Mouse (Mus musculus): ENCODE measurements around the gene Ppp1r18.
A peak's percentile ranks its signal among the peaks of the same experiment; 100 is the strongest.

Ppp1r18 gene

DNA sequence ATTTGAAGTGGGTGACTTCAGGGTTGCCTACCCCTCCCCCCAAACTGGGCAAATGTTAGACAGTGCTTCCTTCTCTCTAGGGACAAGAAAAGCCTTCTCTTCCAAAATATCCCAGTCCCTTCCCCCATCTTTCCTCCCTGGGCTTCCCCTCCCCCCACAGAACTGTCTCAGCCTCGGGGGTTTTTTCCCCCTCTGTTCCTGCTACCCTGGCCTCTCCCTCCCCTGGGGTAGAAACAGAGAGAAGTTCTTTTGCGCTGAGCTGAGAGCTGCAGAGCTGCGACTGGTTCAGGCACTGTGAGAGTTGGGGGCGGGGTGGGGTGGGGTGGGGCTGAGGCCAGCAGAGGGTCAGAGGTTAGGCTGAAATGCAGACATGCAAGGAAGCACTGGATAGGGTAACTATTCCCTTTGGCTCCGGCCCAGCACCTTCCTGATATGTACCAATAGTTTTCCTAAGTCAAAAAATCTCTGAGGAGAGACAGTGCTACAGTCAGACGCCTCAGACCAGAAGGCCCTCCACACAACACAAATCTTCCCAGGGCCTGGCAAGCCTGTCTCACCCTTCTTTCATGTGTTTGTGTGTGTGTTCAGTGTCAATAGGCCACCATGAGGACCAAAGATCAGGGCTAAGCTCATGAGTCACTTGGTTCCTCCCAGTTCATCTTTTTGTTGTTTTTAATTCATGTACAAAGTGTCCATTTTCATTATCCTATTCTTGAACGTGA, 4.1 kb downstream of the Ppp1r18 start:
- peak; percentile 39 to 64 for DNase-seq (ENCODE audit: low spot score in 2 of 2)

DNA sequence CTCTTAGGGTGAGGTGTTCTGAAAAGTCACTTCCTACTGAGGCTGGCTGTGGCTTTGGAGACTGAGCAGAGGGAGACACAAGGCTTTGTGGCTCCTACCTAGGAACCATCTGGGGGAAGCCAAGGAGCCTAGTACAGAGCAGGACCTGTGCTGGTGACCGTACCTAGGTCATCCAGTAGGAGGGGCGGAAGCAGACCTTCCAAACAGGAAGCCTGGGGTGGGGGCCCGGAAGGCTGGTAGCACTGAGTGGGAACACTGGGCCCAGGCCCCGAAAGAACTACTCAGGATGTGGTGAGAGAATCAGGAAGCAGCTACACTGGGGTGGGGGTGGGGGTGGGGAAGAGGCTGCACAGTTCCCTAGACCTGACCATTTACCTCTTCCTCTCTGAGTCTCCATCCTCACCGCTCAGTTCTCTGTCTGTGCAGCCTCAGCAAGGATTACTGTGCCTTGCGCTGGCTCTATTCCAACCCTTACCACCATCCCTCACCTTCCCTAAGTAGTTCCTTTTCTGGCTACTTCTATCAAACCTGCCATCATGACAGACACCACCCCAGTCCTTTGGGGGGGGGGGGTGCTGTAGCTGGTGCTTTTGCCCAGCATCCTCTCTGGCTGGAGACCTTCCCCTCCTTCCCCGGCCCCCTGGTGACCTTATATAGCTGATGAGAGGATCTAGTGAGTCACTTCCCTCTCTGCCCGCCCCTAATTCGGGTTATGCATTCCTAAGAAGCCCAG, 4.9 kb downstream of the Ppp1r18 start:
- peak; percentile 74 to 83 for DNase-seq (ENCODE audit: low spot score in 2 of 2)

DNA sequence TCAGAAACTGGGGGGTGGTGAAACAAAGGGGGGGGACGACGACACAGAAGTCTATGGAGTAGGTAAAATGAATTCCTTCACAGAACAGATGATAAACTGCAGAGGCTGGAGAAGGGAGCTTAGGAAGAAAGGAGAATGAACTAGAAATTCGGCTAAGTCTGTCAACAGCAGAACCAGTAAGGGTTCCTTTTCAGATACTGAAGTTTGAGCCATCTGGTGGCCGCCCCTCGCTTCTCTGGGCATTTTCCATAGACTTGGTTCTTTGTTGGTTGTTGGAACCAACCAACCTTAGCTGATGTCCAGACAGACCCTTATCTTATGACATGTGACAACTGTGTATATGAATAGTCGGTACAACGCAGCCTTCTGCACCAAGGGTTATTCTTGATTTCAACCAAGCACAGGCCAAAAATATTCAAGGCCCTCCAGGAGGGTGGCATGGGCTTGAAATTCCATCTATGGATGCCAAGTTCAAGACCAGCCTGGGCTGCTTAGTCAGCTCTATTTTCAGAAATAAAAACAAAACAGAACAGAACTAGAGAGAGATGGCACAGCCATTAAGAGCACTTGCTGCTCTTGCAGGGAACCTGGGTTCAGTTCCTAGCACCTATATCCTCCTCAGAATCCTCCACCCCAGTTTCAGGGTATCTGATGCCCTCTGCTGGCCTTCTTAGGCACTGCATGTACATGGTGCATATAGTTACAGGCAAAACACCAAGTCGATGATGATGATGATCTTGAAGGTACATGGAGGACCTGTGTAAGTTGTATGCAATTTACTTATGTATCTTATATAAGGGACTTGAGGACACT, 5.7 kb downstream of the Ppp1r18 start:
- peak; percentile 64 to 85 for DNase-seq (ENCODE audit: low spot score in 2 of 2)

DNA sequence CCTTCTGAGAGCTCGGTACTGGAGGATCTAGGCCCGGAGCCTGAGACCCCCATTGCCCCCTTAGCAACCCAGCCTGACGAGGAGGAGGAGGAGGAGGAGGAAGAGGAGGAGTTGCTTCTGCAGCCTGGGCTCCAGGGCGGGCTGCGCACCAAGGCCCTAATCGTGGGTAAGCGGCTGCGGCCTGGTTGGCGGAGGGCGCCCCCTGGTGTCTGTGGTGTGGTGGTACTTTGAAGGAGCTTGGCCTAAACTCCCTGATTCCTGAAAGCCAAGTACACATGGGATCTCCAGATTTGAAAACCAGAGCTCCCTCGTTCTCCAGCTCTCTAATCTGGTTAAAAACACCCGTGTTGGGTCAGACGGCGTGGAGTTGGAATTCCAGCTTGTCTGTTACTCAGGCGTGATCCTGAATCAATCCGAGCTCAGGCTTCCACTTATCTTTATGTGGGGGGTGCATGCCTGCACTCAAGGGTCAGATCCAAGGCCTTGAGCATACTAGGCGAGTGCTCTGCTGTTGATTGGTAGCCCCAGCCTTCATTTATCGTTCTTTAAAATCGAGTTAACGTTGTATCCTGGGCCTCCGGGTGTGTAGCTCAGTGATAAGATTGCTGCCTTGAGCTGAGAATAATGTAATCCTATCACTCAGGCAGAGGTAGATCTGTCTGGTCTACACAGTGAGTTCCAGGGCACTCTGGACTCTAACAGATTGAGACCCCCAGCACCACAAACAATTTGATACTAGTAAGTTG, 8.6 kb downstream of the Ppp1r18 start:
- DNase-seq (ENCODE audit: low spot score in 2 of 2), result peak; percentile 90 to 98

DNA sequence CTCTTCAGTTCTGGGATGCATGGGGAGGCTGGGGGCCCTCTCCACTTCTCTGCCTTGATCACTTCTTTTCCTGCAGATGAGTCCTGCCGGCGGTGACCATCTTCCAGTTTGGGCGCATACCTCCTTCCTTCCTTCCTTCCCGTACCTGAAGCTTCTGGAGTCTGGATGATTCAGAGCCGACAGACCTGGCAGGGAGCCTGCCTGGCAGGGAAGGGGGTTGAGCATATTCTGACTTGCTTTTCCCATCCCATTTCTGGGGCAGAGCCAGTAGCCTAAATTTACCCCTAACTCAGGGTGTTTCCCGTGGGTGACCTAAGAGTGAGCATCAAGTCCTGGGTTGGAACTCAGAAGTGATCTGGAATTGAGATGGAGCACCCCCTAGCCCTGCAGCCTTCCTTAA, 9.3 kb downstream of the Ppp1r18 start:
- DNase-seq (ENCODE audit: low spot score in 2 of 2), result no peak

DNA sequence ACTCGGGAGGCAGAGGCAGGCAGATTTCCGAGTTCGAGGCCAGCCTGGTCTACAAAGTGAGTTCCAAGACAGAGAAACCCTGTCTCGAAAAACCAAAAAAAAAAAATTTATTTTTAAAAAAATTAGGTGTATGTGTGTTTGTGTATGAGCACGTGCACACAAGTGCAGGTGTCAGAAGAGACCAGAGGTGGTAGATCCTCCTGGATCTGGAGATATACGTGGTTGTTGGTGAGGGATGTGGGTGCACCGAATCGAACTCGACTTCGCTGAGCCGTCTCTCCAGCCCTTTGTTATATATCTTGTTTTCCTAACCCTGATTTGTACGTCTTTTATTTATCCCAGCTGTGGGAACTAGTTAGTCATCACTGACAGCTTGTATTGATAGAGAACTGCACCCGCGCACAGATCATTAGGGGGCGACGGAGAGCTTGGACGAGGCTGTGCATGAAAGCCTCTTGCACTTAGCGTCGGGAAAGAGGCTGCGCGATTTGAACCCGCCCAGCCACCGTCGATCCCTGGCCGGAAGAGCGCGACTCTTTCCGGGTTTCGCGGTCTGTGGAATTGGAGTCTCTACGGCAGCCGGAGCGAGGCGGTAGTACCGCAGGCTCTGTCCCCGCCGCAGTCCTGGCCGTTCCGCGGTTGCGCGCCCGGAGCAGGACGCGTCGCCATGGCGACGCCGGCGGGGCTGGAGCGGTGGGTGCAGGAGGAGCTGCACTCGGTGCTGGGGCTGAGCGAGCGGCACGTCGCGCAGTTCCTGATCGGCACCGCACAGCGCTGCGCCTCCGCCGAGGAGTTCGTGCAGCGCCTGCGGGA, 14.1 kb downstream of the Ppp1r18 start, which contains the start of gene Dhx16:
Gene Dhx16, plus strand, starts transcription at position 575 of the 813 bp plus-strand sequence.
- DNase-seq (ENCODE audit: low spot score in 2 of 2), result peak; percentile 94 to 96

DNA sequence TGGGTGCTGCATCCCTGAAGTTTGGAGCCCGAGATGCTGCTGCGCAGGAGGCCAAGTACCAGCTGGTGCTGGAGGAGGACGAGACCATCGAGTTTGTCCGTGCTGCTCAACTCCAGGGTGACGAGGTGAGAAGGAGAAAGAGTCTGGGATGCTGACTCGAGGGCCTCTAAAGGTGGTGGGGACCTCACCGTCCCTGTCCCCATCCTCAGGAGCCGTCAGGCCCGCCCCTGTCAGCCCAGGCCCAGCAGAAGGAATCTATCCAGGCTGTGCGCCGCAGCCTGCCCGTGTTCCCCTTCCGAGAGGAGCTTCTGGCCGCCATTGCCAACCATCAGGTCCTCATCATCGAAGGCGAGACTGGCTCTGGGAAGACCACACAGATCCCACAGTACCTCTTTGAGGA, 17.5 kb downstream of the Ppp1r18 start:
- DNase-seq (ENCODE audit: low spot score in 2 of 2), result no peak

DNA sequence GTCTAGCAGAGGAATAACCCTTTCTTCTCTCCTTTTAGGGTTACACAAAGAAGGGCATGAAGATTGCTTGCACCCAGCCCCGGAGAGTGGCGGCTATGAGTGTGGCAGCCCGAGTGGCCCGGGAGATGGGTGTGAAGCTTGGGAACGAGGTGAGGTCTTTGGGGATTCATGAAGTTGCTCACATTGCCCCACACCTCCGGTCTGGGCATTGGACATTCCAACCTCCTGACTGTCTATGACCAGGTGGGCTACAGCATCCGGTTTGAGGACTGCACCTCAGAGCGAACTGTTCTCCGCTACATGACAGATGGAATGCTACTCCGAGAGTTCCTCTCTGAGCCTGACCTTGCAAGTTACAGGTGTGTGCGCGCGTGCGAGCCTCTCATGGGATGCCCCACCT, 18.4 kb downstream of the Ppp1r18 start:
- DNase-seq (ENCODE audit: low spot score in 2 of 2), result no peak

DNA sequence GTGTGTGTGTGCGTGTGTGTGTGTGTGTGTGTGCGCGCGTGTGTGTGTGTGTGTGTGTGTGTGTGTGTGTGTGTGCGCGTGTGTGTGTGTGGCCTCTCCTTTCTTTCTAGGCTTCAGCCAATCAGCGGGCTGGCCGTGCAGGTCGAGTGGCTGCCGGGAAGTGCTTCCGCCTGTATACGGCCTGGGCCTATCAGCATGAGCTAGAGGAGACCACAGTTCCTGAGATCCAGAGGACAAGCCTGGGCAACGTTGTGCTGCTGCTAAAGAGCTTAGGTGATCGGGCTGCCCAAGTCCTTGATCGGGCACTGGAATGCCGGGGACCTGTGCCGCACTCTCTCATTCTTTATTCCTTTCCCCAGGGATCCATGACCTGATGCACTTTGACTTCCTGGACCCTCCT, 22.3 kb downstream of the Ppp1r18 start:
- DNase-seq (ENCODE audit: low spot score in 2 of 2), result no peak

DNA sequence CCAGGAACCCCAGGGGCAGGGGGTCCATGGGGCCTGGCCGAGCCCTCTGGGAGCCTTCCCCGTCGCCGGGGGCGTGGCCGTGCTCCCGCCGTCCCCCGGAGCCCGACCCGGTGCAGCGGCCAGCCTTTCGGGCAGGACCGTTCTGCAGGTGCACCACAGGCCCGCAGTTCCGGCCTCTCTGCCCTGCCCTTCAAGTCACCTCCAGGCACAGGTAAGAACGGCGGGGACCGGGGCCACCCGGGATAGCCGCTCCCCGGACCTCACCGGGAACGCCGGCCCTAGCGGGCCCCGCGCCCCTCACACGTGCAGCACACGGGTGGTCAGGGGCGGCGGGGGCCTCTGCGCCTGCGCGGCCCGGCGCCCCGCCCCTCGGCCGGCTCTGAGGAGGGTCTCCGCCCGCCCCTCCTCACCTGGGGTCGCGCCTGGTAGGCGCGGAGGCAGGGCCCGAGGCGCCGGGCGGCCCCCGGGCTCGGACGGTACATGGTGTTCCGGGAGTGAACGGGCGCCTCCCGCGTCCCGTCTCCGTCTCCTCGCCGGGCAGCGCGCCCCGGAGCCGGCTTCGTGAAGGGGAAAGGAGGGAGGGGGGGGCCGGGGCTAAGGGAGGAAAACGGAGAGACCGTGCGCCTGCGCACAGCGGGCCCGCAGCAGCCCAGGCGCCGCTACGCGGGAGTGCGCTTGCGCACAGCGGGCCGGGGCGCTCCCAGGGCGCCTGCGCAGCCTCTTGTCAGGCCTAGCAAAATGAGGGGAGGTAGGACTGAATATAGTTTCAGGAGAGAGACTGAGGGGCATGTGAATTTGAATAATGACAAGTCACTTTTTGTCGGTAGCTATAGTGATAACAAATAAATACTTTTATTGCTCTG, 31.6 kb downstream of the Ppp1r18 start, which contains the start of gene 2310061I04Rik:
Gene 2310061I04Rik, minus strand, starts transcription at position 651 of the 863 bp plus-strand sequence.
- DNase-seq (ENCODE audit: low spot score in 2 of 2), result peak; percentile 90 to 97

DNA sequence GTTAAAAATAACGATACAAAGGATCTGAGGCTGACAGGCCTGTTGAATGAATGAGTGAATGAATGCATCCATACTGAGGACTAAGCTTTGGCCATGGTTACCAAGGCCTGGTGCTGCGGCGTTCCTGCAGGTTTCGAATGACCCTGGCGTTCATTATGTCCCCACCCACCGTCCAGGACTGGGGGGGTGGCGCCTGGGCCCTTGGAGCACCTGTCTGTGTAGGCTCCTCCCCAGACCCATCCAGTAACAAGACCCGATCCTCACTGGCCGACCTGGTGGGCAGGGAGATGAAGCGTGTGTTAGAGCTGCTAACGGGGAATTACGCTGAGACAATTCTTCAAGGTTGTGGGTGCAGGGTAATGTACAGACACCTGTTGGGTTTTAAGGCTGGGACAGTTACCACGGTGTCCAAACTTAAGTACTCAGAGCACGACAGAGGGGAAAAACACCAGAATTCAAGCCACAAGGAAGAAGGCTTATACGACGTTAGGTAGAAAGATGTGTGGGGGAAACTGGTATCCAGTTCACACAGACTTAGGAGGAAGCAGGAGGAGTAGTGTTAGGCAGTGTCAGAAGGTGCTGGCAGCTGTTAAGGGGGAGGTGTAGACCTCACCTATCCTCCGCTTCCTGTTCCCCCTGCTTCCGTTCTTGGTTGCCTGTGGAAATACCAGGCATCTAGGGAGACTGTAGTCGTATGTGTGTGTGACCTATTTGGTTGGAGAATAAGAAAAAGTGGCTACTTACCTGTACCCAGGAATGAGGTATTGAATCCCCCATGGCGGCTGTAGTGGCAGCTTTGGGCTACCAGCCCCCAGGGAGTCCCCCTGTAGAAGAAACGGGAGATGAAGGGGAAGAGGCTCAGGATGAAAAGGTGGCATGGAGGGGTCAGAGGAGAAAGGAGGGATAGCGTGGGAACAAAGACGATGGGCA, 32.5 kb downstream of the Ppp1r18 start:
- peak in 1 of 2 experiments; percentile 58 for DNase-seq (ENCODE audit: low spot score in 2 of 2)

DNA sequence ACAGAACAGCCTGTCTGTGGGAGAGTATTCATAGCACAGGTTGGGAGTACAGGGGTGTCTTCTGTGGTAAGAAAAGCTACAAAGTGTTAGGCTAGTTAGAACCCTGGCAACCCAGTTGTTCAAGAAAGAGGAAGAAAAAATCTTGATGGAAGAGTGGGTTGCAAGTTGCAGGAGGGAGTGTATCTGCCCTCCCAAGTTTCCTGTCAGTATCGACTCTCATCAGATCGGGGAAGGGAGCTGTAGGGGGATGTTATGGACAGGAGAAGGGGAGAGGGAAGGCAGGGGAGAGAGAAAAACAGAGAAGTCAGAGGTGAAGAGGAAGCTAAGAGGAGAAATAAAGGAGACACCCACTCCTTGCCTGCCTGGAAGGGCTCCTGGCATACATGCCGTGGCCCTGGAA, 35.2 kb downstream of the Ppp1r18 start:
- no peak for DNase-seq (ENCODE audit: low spot score in 2 of 2)

DNA sequence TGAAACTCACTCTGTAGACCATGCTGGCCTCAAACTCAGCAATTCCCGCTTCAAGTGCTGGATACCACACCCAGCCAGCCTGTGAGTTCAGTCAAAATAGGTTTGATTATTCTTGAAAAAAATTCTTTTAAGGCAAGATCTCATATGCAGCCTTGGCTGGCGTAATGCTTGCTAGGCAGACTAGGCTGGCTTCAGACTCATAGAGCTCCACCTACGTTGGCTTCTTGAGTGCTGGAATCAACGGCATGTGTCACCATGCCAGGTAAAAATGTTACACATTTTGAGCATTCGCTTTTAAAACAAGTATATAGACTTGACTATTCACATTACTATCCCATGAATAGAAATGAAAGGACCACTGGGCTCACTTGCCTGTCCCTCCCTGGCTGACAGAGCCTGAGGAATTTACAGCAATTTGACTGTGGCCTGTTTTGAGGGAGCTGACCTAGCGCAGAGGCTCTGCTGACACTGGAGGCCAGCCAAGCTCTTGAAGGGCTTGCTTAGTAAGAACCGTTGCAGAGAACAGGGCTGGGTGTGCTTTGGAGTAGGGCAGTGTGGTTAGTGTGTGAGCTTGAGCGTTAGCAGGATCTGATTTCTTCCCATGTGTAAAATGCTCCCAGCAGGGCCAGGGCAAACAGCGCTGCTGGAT, 38.1 kb downstream of the Ppp1r18 start:
- no peak for DNase-seq (ENCODE audit: low spot score in 2 of 2)

DNA sequence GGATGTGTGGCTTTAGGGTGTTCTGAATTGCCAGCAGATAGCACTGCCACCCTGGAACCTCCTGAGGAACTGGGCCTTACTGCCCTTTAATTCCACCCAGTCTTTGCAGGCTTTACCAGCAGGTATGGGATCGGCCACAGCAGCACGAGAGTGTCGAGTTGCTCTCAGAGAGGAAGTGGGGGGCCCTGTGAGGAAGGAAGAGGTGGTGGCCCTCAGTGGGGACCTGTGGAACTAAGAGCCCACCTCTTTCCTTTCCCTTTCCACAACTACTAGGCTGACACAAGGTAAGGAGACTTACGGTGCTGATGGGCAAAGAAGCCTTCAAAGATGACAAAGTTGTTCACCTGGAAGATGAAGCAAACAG, 38.6 kb downstream of the Ppp1r18 start:
- DNase-seq (ENCODE audit: low spot score in 2 of 2), result no peak

DNA sequence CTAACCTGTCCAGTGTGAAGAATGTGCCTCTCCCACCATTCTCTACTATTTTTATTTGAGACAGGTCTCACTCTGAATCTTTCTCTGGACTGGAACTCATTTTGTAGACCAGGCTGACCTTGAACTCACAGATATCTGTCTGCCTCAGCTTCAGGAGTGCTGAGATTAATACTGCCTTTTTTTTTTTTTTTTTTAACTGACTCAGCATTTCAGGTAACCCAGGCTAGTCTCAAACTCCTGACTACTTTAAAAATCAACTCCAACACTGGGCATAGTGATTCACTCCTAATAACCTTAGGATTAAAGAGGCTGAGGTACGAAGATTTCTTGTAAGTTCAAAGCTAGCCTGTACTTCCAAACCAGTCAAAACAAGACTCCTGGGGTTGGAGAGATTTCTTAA, 40.2 kb downstream of the Ppp1r18 start:
- no peak for DNase-seq (ENCODE audit: low spot score in 2 of 2)

DNA sequence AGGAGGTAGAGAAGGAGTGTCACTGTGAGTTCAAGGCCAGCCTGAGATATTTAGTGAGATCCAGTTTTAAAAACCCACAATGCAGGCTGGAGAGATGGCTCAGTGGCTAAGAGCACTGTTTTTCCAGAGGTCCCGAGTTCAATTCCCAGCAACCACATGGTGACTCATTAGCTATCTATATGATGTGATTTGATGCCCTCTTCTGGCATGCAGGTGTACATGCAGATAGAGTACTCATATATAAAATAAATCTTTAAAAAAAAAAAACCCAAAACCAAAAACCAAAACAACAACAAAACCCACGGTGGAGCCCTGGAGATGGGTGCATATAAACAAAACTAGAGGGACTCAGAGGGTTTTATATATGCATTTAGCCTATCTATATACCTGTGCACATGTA, 42.2 kb downstream of the Ppp1r18 start:
- DNase-seq (ENCODE audit: low spot score in 2 of 2), result no peak

DNA sequence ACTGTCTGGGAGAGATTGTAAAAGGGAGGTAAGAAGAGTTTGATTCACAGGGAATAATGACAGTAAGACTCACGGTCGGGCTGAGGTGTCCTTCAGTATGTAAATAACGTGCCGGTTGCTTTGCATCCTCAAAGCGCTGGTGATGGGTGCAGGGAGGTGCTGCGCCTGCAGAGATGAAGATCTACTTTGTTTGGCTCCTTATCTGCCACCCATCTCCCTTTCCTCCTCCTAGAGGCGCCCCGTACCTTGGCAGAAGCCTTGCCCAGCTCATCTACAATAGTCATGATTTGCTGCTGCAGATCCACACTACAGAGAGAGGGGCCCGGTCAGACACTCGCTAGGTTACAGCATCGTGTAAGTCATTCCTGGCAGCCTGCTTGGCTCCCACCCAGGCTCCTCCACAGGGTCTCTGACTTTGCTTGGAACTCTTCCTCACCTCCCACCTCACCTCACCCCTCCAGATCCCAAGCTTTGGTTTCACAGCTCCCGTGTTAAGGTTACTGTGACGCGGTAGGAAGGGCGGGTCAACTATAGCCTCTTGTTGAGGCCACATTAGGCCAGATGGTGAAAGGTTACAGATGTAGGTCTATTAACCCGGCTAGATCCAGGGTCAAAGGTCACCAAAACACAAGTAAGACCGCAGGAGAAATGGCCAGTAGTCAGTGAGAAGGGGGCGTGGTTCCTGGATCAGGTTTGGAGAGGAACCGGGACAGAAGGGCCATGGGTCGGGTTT, 44.0 kb downstream of the Ppp1r18 start:
- no peak for DNase-seq (ENCODE audit: low spot score in 2 of 2)

Data from spleen, postnatal 4 days (tissue).